In genomic region chr7:64056498-64056897, GRCm38 (mm10) we compare ENCODE assay signal across 20 mouse cellular contexts.
DNase-seq lines count a peak whose midpoint lies in the region; ATAC-seq and TF ChIP-seq lines count a peak whose summit lies in the region.
"Had no signal": no experiment of that assay in that cellular context is flagged by ENCODE, and none has a peak within 500 bp of the region (broad histone marks: within the 10 kb centered on the region; RNA-seq: fewer than 3 reads in every experiment).

No protein-coding gene starts in this region.

- no peak for DNase-seq in frontal cortex, postnatal 25 days (ENCODE audit: low spot score in 2 of 2)
- no peak for DNase-seq in lung, postnatal 0 days (ENCODE audit: low spot score)
- DNase-seq in lung, adult 18-20 months: no peak
- peak; percentile 38 to 51 for DNase-seq in cerebellum, postnatal 14 days
- DNase-seq in stomach, postnatal 0 days (ENCODE audit: low spot score): no peak
- no peak for DNase-seq in hindbrain, embryonic 11.5 days (ENCODE audit: low spot score)
- DNase-seq: adrenal gland, adult 8-10 months; gastrocnemius, postnatal 10 days; heart, adult 11 months; heart, postnatal 36 days; thymus, adult 2 months had no signal

- H3K27me3 ChIP-seq in lung, postnatal 0 days (replicated peaks; ENCODE audit: insufficient read depth, low read length): no peaks in the 10 kb centered on the region
- H3K27me3 ChIP-seq in stomach, postnatal 0 days (ENCODE audit: control insufficient read depth, insufficient read depth, low read length): no peaks in the 10 kb centered on the region
- no peaks in the 10 kb centered on the region for H3K27me3 ChIP-seq in hindbrain, embryonic 11.5 days (ENCODE audit: control insufficient read depth, insufficient read depth, low read length)
- H3K27me3 ChIP-seq: hindbrain, embryonic 15.5 days; kidney, embryonic 15.5 days; midbrain, embryonic 13.5 days; neural tube, embryonic 15.5 days; Patski had no signal

- H3K4me2 ChIP-seq in lung, postnatal 0 days (replicated peaks; ENCODE audit: low read depth, low read length): no peak overlapping the region
- H3K4me2 ChIP-seq in stomach, postnatal 0 days (replicated peaks; ENCODE audit: low read depth): no peak overlapping the region
- H3K4me2 ChIP-seq in hindbrain, embryonic 11.5 days (replicated peaks; ENCODE audit: low read depth, low read length): no peak overlapping the region
- H3K4me2 ChIP-seq: hindbrain, embryonic 15.5 days; kidney, embryonic 15.5 days; midbrain, embryonic 13.5 days; neural tube, embryonic 15.5 days had no signal

- peak; percentile 14; the same call in 1 of the 2 replicates for TF ChIP-seq CTCF in lung, postnatal 0 days (IDR thresholded peaks at IDR 0.05)
- TF ChIP-seq CTCF in stomach, postnatal 0 days (IDR thresholded peaks at IDR 0.05; ENCODE audit: low read depth): 0 out of 2 replicates have a peak, but pooled peaks have one; percentile 20

- ATAC-seq in frontal cortex, adult (ENCODE audit: low TSS enrichment): 0 out of 2 replicates have a peak, but pooled peaks have one; percentile 58
- no peak for ATAC-seq in lung, postnatal 0 days
- ATAC-seq in stomach, postnatal 0 days (ENCODE audit: low FRiP score, low TSS enrichment): no peak
- ATAC-seq in hindbrain, embryonic 11.5 days (ENCODE audit: low FRiP score): no peak
- ATAC-seq: intestine, embryonic 16.5 days; midbrain, embryonic 13.5 days; Patski had no signal

- H3K4me1 ChIP-seq in lung, postnatal 0 days (ENCODE audit: insufficient read depth, low read depth, low read length): no peaks in the 10 kb centered on the region
- H3K4me1 ChIP-seq in stomach, postnatal 0 days (replicated peaks; ENCODE audit: control insufficient read depth, insufficient read depth): no peaks in the 10 kb centered on the region
- 0 out of 2 replicates have a peak, but pooled peaks cover 4% of the 10 kb centered on the region for H3K4me1 ChIP-seq in hindbrain, embryonic 11.5 days (replicated peaks; ENCODE audit: control insufficient read depth, insufficient read depth, low read length)

- 75% methylated on average over 3 of the region's 3 CpGs for WGBS in lung, postnatal 0 days
- WGBS in stomach, postnatal 0 days: 80% methylated on average over 3 of the region's 3 CpGs
- 86% methylated on average over 3 of the region's 3 CpGs for WGBS in hindbrain, embryonic 11.5 days

- H3K36me3 ChIP-seq in lung, postnatal 0 days (ENCODE audit: insufficient read depth, low read length): no peaks in the 10 kb centered on the region
- H3K36me3 ChIP-seq in stomach, postnatal 0 days (ENCODE audit: control insufficient read depth, insufficient read depth, low read length): no peaks in the 10 kb centered on the region
- no peaks in the 10 kb centered on the region for H3K36me3 ChIP-seq in hindbrain, embryonic 11.5 days (ENCODE audit: control insufficient read depth, insufficient read depth, low read length)
- H3K36me3 ChIP-seq: forebrain, embryonic 10.5 days; hindbrain, embryonic 15.5 days; kidney, embryonic 15.5 days; midbrain, embryonic 13.5 days; neural tube, embryonic 15.5 days had no signal

- no peak overlapping the region for H3K9ac ChIP-seq in lung, postnatal 0 days (replicated peaks; ENCODE audit: low read depth)
- no peak overlapping the region for H3K9ac ChIP-seq in stomach, postnatal 0 days (ENCODE audit: low read length)
- H3K9ac ChIP-seq in hindbrain, embryonic 11.5 days (ENCODE audit: low read depth, low read length): no peak overlapping the region
- H3K9ac ChIP-seq: hindbrain, embryonic 15.5 days; kidney, embryonic 15.5 days; midbrain, embryonic 13.5 days; neural tube, embryonic 15.5 days had no signal

- H3K9me3 ChIP-seq in lung, postnatal 0 days (ENCODE audit: low read length): no peaks in the 10 kb centered on the region
- H3K9me3 ChIP-seq in stomach, postnatal 0 days (ENCODE audit: control insufficient read depth, low read length): no peaks in the 10 kb centered on the region
- H3K9me3 ChIP-seq in hindbrain, embryonic 11.5 days (ENCODE audit: control insufficient read depth, low read length): no peaks in the 10 kb centered on the region
- H3K9me3 ChIP-seq: forebrain, embryonic 10.5 days; hindbrain, embryonic 15.5 days; kidney, embryonic 15.5 days; midbrain, embryonic 13.5 days; neural tube, embryonic 15.5 days had no signal

- H3K27ac ChIP-seq in lung, postnatal 0 days (ENCODE audit: low read length): no peak overlapping the region
- no peak overlapping the region for H3K27ac ChIP-seq in stomach, postnatal 0 days (replicated peaks)
- H3K27ac ChIP-seq in hindbrain, embryonic 11.5 days (ENCODE audit: low read depth, low read length): no peak overlapping the region
- H3K27ac ChIP-seq: forebrain, embryonic 10.5 days; hindbrain, embryonic 15.5 days; kidney, embryonic 15.5 days; midbrain, embryonic 13.5 days; neural tube, embryonic 15.5 days had no signal

- TF ChIP-seq EP300 in lung, postnatal 0 days (IDR thresholded peaks at IDR 0.05): no peak
- no peak for TF ChIP-seq EP300 in stomach, postnatal 0 days (optimal IDR thresholded peaks at IDR 0.05)

- no peak overlapping the region for H3K4me3 ChIP-seq in lung, postnatal 0 days (ENCODE audit: low read depth, low read length)
- no peak overlapping the region for H3K4me3 ChIP-seq in stomach, postnatal 0 days (ENCODE audit: low read depth, low read length)
- no peak overlapping the region for H3K4me3 ChIP-seq in hindbrain, embryonic 11.5 days (ENCODE audit: low read depth, low read length)
- H3K4me3 ChIP-seq: forebrain, embryonic 10.5 days; hindbrain, embryonic 15.5 days; kidney, embryonic 15.5 days; midbrain, embryonic 13.5 days; myocyte; neural tube, embryonic 15.5 days had no signal

Comparison
In these comparisons a context has a peak if more than half of its experiments do, and no peak if none do; other contexts are left out.
1. DNase-seq: peak in cerebellum, postnatal 14 days (2 of 2); none in frontal cortex, postnatal 25 days (0 of 2), lung, postnatal 0 days (single experiment), lung, adult 18-20 months (0 of 2), stomach, postnatal 0 days (single experiment) and hindbrain, embryonic 11.5 days (single experiment).